Mouse (Mus musculus) CD4-positive, CD25-positive, alpha-beta regulatory T cell, adult 2 months (primary cell): ENCODE measurements around the gene H2-M3.
"Not testable (repeated sequence)": the region's sequence is repeated elsewhere in the genome, so short reads cannot be mapped to it uniquely, and the experiment has no call there.

ENCODE experiments used
- DNase-seq: peaks from one replicate; pipeline ENCODE4 v3.0.0-alpha.2; 2012; ENCODE audit warnings: low read depth, low spot score

H2-M3 gene

DNA sequence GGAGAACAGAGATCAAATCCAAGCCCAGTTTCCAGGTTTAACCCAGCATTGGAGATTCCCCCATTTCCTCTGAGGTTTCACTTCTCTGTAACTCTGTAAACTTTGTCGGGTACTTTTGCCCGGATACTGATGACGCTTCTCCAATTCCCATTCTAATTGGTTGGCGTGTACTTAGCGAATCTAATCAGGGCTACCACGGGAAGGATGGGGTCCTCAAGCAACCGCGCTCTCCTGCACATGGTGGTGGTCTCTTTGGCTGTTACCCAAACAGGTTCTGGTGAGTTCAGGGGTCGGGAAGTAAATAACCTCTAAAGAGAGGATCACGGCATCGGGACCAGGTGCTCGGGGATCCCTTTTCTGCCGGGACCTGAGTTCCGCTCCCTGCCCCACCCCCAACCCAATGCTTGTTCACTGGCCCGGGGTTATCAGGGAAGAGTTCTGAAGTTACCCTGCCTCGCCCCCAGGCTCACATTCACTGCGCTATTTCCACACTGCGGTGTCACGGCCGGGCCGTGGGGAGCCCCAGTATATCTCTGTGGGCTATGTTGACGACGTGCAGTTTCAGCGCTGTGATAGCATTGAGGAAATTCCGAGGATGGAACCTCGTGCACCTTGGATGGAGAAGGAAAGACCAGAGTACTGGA lies at the start of gene H2-M3:
Gene H2-M3 (plus strand): TSS at position 163 of the 644 bp plus-strand sequence.
- DNase-seq = peak; percentile 95

GRCm38 (mm10) chr17:37221879-37222278 lies 48.1 kb upstream of the H2-M3 start:
- DNase-seq = no peak

DNA sequence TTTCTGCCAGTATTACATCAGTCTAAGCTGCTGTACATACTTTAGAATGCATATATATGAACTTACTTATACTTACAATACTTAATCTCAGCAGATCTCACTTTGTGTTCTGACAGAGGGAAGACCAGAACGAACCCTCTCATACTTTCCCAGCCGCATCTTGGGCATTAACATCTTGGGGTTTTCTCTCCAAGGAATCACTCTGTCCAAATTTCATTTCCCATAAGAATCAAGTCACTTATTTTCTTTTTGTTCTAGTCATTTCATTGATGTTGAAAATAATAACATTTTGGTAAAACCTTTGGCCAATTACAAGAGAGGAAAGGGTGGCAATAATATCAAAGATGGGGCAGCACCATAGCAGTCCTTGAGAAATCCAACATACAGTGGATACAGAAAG lies 32.8 kb upstream of the H2-M3 start, which contains the start of gene Olfr97:
Gene Olfr97 (minus strand): TSS at position 101 of the 400 bp plus-strand sequence.
- DNase-seq = not testable (repeated sequence)

- no peak for DNase-seq
Measured at GRCm38 (mm10) chr17:37242198-37242597, 27.8 kb upstream of the H2-M3 start.

DNA sequence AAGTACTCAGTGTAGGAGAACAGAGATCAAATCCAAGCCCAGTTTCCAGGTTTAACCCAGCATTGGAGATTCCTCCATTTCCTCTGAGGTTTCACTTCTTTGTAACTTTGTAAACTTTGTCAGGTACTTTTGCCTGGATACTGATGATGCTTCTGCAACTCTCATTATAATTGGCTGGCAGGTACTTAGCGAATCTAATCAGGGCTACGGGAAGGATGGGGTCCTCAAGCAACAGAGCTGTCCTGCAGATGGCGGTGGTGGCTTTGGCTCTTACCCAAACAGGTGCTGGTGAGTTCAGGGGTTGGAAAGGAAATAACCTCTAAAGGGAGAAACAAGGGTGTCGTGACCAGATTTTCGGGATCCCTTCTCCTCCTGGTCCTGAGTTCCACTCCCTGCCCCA lies 23.3 kb upstream of the H2-M3 start:
- peak; percentile 83 for DNase-seq

GRCm38 (mm10) chr17:37249460-37249859 lies 20.6 kb upstream of the H2-M3 start:
- no peak for DNase-seq

DNA sequence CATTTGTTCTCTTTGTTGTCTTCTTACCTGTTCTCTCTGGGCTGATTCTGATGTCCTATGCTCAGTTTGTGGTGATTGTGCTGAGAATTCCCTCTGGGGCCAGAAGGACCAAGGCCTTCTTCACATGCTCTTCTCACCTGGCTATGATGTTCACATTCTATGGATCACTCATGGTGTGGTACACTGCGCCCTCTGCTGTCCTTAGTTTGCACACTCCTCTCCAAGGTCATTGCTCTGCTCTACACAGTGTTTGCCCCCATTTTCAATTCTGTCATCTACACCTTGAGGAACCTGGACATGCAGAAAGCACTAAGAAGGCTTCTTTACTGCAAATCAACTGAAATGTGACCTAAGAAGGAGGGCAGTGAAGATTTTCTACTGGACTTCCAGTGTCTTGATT lies 19.5 kb upstream of the H2-M3 start:
- DNase-seq = peak; percentile 77

GRCm38 (mm10) chr17:37263626-37264025 lies 6.4 kb upstream of the H2-M3 start, which contains the start of gene Olfr98:
Gene Olfr98, minus strand, starts transcription at chr17:37263749.
- no peak for DNase-seq

DNA sequence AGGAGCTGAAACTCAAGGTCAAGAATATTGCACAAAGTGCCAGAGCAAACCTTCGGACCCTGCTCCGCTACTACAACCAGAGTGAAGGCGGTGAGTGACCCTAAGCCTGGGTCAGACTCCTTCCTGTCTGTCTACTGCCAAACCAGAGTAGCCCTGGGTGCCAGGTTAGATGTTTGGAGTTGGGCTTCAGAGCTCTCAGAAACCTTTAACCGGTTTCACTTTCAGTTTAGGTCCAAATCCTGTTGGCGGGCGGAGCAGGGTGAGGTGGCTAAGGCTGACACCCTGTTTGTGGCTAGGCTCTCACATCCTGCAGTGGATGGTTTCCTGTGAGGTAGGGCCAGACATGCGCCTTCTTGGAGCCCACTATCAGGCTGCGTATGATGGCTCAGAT lies 677 bp downstream of the H2-M3 start:
- DNase-seq = peak; percentile 90

DNA sequence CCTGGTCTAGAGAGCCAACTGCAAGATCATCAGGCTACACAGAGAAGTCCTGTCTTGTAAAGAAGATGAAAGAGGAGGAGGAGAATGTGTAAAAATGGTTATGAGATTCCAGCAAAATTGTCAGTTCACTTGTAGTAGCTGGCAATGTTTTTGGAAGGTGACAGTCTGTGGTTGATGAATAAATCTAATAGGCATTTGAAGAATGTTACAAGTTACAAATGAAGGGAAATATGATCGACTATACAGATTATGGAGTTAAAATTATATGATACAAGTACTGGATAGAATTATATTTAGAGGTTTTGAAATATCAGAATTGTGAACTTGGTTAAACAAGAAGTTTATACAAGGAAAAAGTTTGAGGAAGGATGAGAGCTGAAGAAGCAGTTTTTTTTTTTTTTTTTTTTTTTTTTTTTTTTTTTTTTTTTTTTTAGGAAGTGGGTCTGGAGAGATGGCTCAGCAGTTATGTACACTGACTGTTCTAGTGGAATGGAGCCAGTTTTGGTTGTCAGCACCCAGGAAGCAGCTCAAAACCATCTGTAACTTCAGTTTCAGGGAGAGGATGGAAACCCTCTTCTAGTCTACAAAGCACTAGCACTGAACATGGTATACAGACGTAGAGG lies 5.7 kb downstream of the H2-M3 start:
- DNase-seq = no peak

GRCm38 (mm10) chr17:37276573-37276972 lies 6.6 kb downstream of the H2-M3 start:
- DNase-seq = no peak

- no peak for DNase-seq
Measured at GRCm38 (mm10) chr17:37280331-37280730, 10.3 kb downstream of the H2-M3 start.

GRCm38 (mm10) chr17:37283360-37283759 lies 13.3 kb downstream of the H2-M3 start, which contains the start of gene Olfr99:
Gene Olfr99, minus strand, starts transcription at chr17:37283460.
- DNase-seq = no peak

DNA sequence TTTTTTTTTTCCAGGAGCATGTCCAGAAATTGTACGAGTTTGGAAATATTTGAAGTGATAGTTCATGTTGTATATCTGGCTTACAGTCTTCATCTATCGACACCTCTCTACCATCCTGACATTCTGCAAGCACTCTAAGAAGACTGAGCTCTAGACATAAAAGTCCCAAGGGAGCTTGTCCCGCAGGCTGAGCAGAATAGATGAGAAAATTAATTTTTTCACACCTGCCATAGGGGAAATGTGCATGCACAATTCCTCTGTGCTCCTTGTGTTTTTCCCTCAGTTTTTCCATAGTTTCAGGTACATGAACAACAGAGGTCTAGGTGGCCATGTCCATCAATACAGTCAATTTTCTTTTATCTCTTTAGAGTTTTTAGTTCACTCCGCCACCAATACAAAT lies 34.2 kb downstream of the H2-M3 start, which contains the start of gene Olfr101:
Gene Olfr101 (minus strand): TSS at position 101 of the 400 bp plus-strand sequence.
- no peak for DNase-seq

GRCm38 (mm10) chr17:37308483-37308882 lies 38.5 kb downstream of the H2-M3 start:
- DNase-seq = no peak

DNA sequence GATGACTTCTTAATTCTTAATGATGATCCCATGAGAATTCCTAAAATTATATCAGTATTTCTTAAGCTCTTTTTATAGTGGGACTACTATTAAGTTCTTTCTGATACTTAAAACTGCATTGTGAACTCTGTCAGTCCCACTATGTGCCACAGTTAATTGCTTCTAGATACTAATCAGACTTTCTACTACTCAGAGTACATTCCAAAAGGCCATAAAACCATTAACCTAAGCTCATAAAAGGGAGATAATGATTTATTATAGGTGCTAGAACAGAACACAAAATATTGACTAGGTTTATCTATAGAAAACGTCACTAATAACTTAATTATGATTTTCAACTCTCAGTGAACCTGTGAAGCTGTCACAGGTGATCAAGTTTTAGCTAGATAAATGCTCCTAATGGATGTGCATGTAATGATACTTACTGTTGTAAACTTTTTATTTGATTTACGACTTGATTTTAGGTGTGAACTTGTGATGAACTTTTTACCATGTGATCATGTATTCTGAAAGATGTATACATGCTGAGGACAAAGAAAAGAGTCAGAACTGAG lies 40.2 kb downstream of the H2-M3 start:
- no peak for DNase-seq

GRCm38 (mm10) chr17:37316954-37317353 lies 46.9 kb downstream of the H2-M3 start, which contains the start of gene Olfr102:
Gene Olfr102, minus strand, starts transcription at chr17:37317054.
- DNase-seq = no peak
